Mouse (Mus musculus): ENCODE data around the gene Msn.

DNA sequence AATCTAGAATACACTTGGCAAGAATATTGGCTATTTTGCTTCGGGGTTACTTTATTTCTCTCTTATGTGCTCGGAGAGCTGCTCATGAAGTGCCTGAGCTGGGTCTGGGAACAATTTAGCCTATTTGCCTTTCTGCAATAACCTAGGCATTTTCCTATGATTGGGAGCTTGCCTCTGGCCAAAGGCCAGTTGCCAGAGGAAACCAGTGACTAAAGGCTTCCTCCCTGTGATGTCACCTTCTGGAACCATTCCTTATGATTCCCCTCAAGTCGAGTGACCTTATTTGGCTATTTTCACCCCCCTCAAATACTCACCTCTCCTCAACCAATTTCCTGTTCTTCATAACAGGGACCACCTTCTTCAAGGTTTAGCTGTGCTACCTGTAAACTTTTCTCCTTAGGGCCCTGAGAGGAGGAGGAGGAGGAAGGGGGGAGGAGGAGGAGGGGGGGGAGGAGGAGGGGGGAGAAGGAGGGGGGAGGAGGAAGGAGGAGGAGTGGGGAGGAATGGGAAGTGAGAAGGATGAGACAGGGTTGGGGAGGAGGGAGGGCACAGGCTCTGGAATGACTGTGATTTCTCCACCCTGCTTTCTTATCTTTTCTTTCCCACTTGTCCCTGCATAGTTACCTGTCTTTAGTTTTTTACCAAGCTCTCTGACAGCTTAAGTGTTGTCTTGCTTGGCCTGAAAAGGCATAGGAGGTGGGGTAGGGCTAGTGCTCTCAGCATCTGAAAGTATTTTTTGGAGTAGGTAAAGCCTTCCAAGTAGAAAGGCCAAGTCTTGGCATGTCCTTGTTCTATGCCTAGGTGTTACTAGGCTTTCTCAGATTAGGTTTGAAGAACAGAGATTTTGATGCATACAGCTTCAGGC, 11.8 kb downstream of the Msn start:
- TF ChIP-seq POLR2AphosphoS5 (IDR thresholded peaks at IDR 0.05; ENCODE audit: insufficient replicate concordance, low read depth, low read length) = no peak
- no peak for TF ChIP-seq CTCF (IDR thresholded peaks at IDR 0.05; ENCODE audit: low read depth, low read length)
- no peak for TF ChIP-seq TAL1 (conservative IDR thresholded peaks at IDR 0.05; ENCODE audit: low read depth, low read length)
- TF ChIP-seq GATA1 (IDR thresholded peaks at IDR 0.05; ENCODE audit: borderline replicate concordance, low read length) = no peak
- TF ChIP-seq GATA2 (IDR thresholded peaks at IDR 0.05; ENCODE audit: borderline replicate concordance, low read depth, low read length) = no peak
